Mouse (Mus musculus): ENCODE measurements around the gene Olfr1341.

Gene Olfr1341

GRCm38 (mm10) chr4:118703223-118703622 is at the start of gene Olfr1341:
Gene Olfr1341 (plus strand): TSS chr4:118703523.
- ATAC-seq (ENCODE audit: insufficient number of reproducible peaks, low FRiP score, low TSS enrichment), result no peak

DNA sequence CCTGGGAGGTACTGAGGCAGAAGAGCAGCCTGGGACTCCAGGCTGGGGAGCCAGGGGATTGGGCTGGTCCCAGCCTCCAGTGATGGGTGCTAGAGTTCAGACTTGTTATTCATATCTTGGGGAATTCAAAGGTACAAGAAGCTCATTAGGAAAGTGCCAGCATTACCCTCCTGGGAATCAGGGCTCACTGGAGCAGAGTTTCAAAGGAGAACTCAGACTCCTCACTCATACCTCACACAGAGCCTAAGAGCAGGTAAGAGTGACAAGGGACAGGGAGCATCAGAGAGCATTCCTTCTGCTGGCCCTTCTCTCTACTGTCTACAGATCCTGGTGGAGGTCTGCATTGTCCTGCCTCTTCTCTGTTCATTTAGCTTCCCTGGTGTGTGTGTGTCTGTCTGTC is 44.7 kb upstream of the Olfr1341 start, which contains the start of gene Olfr62:
Gene Olfr62 (plus strand): TSS at position 301 of the 400 bp plus-strand sequence.
- ATAC-seq (ENCODE audit: insufficient number of reproducible peaks, low FRiP score, low TSS enrichment), result no peak

DNA sequence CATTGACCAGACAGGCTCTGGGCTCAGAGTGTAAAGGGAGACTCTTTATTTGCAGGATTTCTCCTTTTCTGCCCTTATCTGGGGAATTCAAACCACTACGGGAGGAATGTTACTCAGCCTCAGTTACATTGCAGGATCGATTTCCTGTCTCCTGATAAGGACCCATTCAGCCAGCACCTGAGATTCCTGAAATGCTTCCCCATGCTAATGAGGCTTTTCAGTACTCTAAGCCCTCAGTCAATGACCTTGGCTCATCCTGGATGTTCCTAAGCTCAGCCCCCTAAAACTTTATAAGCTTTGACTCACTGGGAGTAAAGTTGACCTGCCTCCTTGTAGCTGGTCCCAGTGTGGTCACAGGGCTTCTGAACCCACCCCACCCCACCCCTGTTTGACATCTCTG is 16.2 kb upstream of the Olfr1341 start:
- ATAC-seq (ENCODE audit: insufficient number of reproducible peaks, low FRiP score, low TSS enrichment), result no peak

DNA sequence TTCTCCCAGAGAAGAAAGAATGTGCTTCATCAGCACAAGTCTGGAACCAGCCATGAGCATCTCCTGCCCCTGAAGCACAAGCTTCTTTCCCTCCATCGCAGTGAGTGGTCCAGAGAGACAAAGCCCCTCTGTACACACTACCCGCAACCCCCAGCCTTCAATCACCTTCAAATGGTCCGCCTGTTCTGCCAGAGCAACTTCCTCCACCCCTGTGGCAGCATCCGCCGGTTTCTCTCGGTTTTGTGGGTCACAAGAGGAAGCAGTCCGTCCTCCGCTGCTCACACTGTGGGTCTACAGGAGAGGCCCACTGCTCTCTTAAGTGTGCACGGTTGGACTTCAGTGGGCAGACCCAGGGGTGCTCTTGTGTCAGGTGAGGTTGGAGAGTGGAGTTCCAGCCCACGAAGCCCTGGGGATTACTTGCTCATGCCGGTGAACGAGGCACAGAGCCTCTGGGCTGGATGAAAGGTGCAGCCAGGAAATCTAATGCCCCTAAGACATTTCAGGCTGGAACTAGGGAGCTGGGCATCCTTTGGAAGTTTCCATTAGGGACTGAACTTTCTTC is 10.8 kb upstream of the Olfr1341 start, which contains the start of gene Olfr1342:
Gene Olfr1342 (minus strand): TSS at position 345 of the 562 bp plus-strand sequence.
- ATAC-seq (ENCODE audit: insufficient number of reproducible peaks, low FRiP score, low TSS enrichment), result no peak

DNA sequence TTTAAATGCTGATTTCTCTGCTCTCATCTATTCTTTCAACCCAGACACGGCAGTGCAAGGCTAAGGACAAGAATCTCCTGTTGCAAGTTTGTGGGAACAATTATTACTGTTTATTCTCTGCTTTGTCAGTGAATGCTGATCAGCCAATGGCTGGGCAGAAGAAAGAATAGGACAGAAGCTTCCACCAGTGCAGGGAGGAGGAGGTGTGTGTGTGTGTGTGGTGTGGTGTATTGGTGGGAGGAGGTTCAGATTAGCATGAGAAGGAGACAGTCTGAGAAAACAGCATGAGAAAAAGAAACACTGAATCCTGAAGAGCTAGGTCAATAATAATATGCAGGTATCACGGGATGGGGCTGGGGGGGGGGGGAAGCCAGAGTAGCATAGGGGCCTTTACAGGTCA is 9.5 kb upstream of the Olfr1341 start:
- no peak for ATAC-seq (ENCODE audit: insufficient number of reproducible peaks, low FRiP score, low TSS enrichment)

GRCm38 (mm10) chr4:118708086-118708485 is 4.8 kb downstream of the Olfr1341 start:
- no peak for ATAC-seq (ENCODE audit: insufficient number of reproducible peaks, low FRiP score, low TSS enrichment)

GRCm38 (mm10) chr4:118711656-118712055 is 8.3 kb downstream of the Olfr1341 start:
- no peak for ATAC-seq (ENCODE audit: insufficient number of reproducible peaks, low FRiP score, low TSS enrichment)

GRCm38 (mm10) chr4:118719838-118720237 is 16.5 kb downstream of the Olfr1341 start, which contains the start of gene Olfr1340:
Gene Olfr1340 (plus strand): TSS chr4:118720138.
- ATAC-seq (ENCODE audit: insufficient number of reproducible peaks, low FRiP score, low TSS enrichment), result no peak

DNA sequence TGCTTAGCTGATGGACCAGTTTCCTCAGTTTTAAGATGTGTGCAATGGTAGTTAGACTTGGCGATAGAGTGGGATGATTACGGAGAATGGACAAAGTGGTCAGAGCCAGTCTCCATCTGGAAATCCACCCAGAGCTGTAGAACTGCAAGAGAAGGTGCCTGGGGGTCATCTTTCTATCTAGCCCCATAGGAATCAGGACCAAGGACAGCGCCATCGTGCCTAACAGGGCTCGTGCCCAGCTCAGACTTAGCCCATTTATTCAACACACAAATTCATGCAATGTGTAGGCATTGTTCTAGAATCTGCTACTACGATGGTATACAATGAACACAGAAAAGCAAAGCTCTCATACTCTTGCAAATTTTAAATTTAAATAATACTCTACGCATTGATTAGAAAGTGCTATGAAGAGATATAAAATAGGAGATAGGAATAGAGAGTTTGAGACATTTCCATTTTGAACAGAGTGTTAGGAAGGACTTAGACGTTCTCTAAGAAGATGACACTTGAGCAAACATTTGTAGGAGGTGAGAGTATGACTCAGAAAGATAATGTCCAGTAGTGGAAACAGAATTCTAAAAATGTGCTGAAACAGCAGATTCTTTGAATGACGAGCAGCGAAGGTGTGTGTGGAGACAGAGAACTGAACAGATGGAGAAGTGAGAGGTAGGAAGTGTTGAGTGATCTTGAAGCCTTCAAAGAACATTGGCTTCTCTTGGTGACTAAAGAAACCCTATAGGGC is 18.6 kb downstream of the Olfr1341 start:
- no peak for ATAC-seq (ENCODE audit: insufficient number of reproducible peaks, low FRiP score, low TSS enrichment)

- no peak for ATAC-seq (ENCODE audit: insufficient number of reproducible peaks, low FRiP score, low TSS enrichment)
Measured at GRCm38 (mm10) chr4:118731875-118732274, 28.6 kb downstream of the Olfr1341 start, which contains the start of gene Olfr1339. Gene Olfr1339 (plus strand): TSS chr4:118732175.

- ATAC-seq (ENCODE audit: insufficient number of reproducible peaks, low FRiP score, low TSS enrichment), result no peak
Measured at GRCm38 (mm10) chr4:118739574-118739973, 36.3 kb downstream of the Olfr1341 start.

DNA sequence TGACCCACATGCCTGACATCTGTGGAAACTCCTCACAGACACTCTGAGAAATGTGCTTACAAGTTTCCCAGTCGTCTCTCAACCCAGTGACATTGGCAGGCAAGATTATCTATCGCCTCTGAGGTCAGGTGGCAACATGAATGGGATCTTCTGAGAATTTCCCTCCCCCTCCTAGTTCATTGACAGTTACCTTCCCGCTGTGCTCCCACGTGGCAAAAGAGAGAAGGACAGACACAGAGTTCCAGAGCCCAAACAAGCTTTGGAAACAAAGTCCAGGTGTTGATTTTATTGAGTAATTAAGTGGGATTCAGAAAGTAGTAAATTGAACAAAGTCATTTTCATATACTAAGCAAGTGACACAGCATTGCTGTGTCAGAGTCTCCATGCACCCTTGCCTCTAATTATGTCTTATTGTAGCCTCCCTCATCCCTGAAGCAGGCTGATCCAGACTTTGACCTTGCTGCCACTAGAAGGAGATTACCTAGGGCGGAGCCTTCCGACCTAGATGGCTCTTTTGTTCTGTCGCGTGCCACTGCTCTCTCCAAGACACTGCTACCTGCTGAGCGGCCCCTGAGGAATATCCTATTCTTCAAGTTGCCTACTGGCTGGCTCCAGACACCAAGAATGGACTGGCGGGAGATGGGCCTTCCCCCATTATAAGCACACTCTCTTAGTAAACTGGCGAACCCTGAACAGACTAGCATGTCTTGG is 37.8 kb downstream of the Olfr1341 start:
- ATAC-seq (ENCODE audit: insufficient number of reproducible peaks, low FRiP score, low TSS enrichment), result no peak

- ATAC-seq (ENCODE audit: insufficient number of reproducible peaks, low FRiP score, low TSS enrichment), result no peak
Measured at GRCm38 (mm10) chr4:118741881-118742280, 38.6 kb downstream of the Olfr1341 start.

DNA sequence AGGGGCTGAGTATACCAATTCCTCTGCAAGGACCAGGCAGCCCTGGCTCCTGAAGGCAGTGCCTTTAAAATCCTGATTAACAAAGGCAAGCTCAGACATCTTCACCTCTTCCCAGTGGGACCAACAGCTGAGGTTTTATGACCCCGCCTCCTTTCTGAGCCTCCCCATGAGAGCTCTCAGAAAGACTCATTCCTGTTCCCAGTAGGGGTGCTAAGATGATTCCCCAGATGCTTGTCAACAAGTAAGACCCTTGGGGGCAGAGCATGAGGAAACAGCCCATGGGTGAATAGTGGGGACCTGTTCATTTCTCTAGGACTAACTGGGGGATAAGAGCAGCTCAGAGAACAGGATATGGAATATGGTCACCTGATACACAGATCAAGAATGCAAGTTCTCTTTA is 55.3 kb downstream of the Olfr1341 start, which contains the start of gene Olfr1338:
Gene Olfr1338 (minus strand): TSS at position 101 of the 400 bp plus-strand sequence.
- ATAC-seq (ENCODE audit: insufficient number of reproducible peaks, low FRiP score, low TSS enrichment), result no peak

All from cerebellum, adult (tissue).